Mouse (Mus musculus): ENCODE measurements at regions not wholly inside any gene's neighbourhood (a gene's known extent, or its start where the extent isn't known, plus 50 kb on each side); places are given as distances from the start of the nearest gene placed in this dataset.

DNA sequence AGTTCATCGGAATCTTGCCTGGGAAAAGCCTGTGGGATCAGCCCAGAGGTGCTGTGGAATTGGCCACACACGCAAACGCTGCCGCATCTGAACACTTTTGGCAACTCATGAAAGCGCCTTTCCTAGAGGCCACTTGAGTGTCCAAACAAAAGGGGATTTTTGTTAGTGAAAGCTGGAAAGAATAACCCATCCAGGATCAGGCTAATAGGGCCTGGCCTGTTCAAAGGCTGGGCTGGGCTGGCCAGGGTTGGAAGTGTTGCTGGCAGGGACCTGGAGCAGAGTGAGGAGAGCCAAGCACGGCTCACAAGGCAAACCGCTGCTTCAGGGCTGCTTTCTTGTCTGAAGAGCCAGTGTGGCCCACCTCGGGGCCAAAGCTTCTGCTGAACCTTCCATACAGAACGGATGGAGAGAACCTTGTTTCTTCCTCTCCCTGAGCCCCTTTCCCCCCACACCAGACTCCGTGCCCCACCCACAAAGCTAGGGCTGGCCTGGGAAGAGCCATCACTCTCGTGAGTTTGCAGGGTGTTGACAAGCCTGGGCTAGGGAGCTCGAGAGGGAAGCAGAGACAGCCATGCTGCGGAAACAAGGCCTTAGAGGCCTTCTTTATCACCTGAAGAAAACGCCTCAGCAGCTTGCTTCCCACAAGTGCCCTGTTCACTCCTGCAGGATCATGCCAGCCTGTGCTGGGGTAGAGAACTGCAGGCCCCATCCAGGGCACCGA is 459.5 kb downstream of the Ccdc171 start:
- Histone ChIP-seq H3K36me3 (ENCODE audit: control insufficient read depth, insufficient read depth) (no peaks in the 10 kb centered on the region), H3K27ac (ENCODE audit: low read depth, low read length) (no peak overlapping the region)

GRCm38 (mm10) chr4:83985451-83985850 is 460.1 kb downstream of the Ccdc171 start:
- no peak overlapping the region for H3K4me3 ChIP-seq (ENCODE audit: low read depth, low read length)
- no peak overlapping the region for H3K4me2 ChIP-seq (replicated peaks; ENCODE audit: low read depth)
- H3K4me1 ChIP-seq (replicated peaks; ENCODE audit: control insufficient read depth, insufficient read depth, low read length): peaks cover 3% of the 10 kb centered on the region; the same call in 1 of the 2 replicates
- ATAC-seq: no peak
- H3K36me3 ChIP-seq (ENCODE audit: control insufficient read depth, insufficient read depth): no peaks in the 10 kb centered on the region
- H3K9ac ChIP-seq (ENCODE audit: low read depth, low read length): no peak overlapping the region
- H3K27me3 ChIP-seq (replicated peaks; ENCODE audit: control insufficient read depth, insufficient read depth, low read length): no peaks in the 10 kb centered on the region
- no peak for TF ChIP-seq CTCF (IDR thresholded peaks at IDR 0.05; ENCODE audit: low read depth)
- H3K27ac ChIP-seq (ENCODE audit: low read depth, low read length): no peak overlapping the region
- H3K9me3 ChIP-seq (ENCODE audit: control insufficient read depth): no peaks in the 10 kb centered on the region
- WGBS: 94% methylated on average over 5 of the region's 5 CpGs

More for the DNA sequence above, 459.5 kb downstream of the Ccdc171 start:
- no peak for TF ChIP-seq CTCF (IDR thresholded peaks at IDR 0.05; ENCODE audit: low read depth)
- Histone ChIP-seq H3K9me3 (ENCODE audit: control insufficient read depth) (no peaks in the 10 kb centered on the region), H3K9ac (ENCODE audit: low read depth, low read length) (no peak overlapping the region), H3K4me2 (replicated peaks; ENCODE audit: low read depth) (no peak overlapping the region), H3K4me1 (replicated peaks; ENCODE audit: control insufficient read depth, insufficient read depth, low read length) (peaks cover 3% of the 10 kb centered on the region; the same call in 1 of the 2 replicates), H3K4me3 (ENCODE audit: low read depth, low read length) (no peak overlapping the region), H3K27me3 (replicated peaks; ENCODE audit: control insufficient read depth, insufficient read depth, low read length) (no peaks in the 10 kb centered on the region)
- 77% methylated on average over 15 of the region's 15 CpGs for WGBS
- no peak for ATAC-seq

GRCm38 (mm10) chr4:83986951-83987822 is 461.8 kb downstream of the Ccdc171 start:
- no peaks in the 10 kb centered on the region for H3K9me3 ChIP-seq (ENCODE audit: control insufficient read depth)
- WGBS: 61% methylated on average over 13 of the region's 13 CpGs
- no peak overlapping the region for H3K4me3 ChIP-seq (ENCODE audit: low read depth, low read length)
- H3K36me3 ChIP-seq (ENCODE audit: control insufficient read depth, insufficient read depth): no peaks in the 10 kb centered on the region
- peak; percentile 95 for ATAC-seq
- peaks cover 3% of the 10 kb centered on the region; the same call in 1 of the 2 replicates for H3K4me1 ChIP-seq (replicated peaks; ENCODE audit: control insufficient read depth, insufficient read depth, low read length)
- no peak overlapping the region for H3K27ac ChIP-seq (ENCODE audit: low read depth, low read length)
- peak overlapping the region; percentile 32; the same call in 1 of the 2 replicates for H3K4me2 ChIP-seq (replicated peaks; ENCODE audit: low read depth)
- TF ChIP-seq CTCF (IDR thresholded peaks at IDR 0.05; ENCODE audit: low read depth): no peak
- no peak overlapping the region for H3K9ac ChIP-seq (ENCODE audit: low read depth, low read length)
- H3K27me3 ChIP-seq (replicated peaks; ENCODE audit: control insufficient read depth, insufficient read depth, low read length): no peaks in the 10 kb centered on the region

DNA sequence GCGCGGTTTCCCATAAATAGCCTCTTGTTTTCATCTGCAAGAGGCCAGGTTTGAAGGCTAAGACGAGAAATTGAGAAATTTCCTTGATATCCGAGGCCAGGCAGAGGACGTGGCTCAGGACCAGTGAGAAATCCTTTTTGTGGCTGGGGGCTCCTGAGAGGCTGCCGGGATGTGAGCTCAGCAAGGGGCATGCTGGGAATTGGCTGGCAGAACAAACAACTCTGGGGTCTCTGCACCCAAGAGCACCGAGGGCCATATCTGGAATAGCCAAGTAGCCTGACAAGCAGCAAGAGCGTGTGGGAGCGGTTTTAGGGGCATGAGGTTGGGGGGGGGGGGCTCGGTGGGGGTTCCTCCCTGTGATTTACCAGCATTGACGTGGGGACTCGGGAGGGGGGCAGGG is 462.5 kb downstream of the Ccdc171 start:
- TF ChIP-seq CTCF (IDR thresholded peaks at IDR 0.05; ENCODE audit: low read depth): no peak
- H3K9ac ChIP-seq (ENCODE audit: low read depth, low read length): no peak overlapping the region
- H3K4me1 ChIP-seq (replicated peaks; ENCODE audit: control insufficient read depth, insufficient read depth, low read length): peaks cover 3% of the 10 kb centered on the region; the same call in 1 of the 2 replicates
- H3K4me2 ChIP-seq (replicated peaks; ENCODE audit: low read depth): no peak overlapping the region
- ATAC-seq: peak; percentile 17; the same call in 1 of the 2 replicates
- no peaks in the 10 kb centered on the region for H3K9me3 ChIP-seq (ENCODE audit: control insufficient read depth)
- no peak overlapping the region for H3K27ac ChIP-seq (ENCODE audit: low read depth, low read length)
- WGBS: 64% methylated on average over 12 of the region's 12 CpGs
- no peak overlapping the region for H3K4me3 ChIP-seq (ENCODE audit: low read depth, low read length)
- no peaks in the 10 kb centered on the region for H3K27me3 ChIP-seq (replicated peaks; ENCODE audit: control insufficient read depth, insufficient read depth, low read length)
- H3K36me3 ChIP-seq (ENCODE audit: control insufficient read depth, insufficient read depth): no peaks in the 10 kb centered on the region

GRCm38 (mm10) chr4:83988314-83988713 is 463.0 kb downstream of the Ccdc171 start:
- ATAC-seq: no peak
- no peaks in the 10 kb centered on the region for H3K36me3 ChIP-seq (ENCODE audit: control insufficient read depth, insufficient read depth)
- H3K27me3 ChIP-seq (replicated peaks; ENCODE audit: control insufficient read depth, insufficient read depth, low read length): no peaks in the 10 kb centered on the region
- H3K4me2 ChIP-seq (replicated peaks; ENCODE audit: low read depth): no peak overlapping the region
- H3K9ac ChIP-seq (ENCODE audit: low read depth, low read length): no peak overlapping the region
- H3K4me1 ChIP-seq (replicated peaks; ENCODE audit: control insufficient read depth, insufficient read depth, low read length): peaks cover 3% of the 10 kb centered on the region; the same call in 1 of the 2 replicates
- WGBS: 63% methylated on average over 5 of the region's 5 CpGs
- no peaks in the 10 kb centered on the region for H3K9me3 ChIP-seq (ENCODE audit: control insufficient read depth)
- H3K4me3 ChIP-seq (ENCODE audit: low read depth, low read length): no peak overlapping the region
- H3K27ac ChIP-seq (ENCODE audit: low read depth, low read length): no peak overlapping the region
- TF ChIP-seq CTCF (IDR thresholded peaks at IDR 0.05; ENCODE audit: low read depth): no peak

All from intestine, postnatal 0 days (tissue).